Mouse (Mus musculus) bone marrow, adult 2 months (tissue): Measurements from ENCODE around the gene Abca1.

Experiments
- CTCF ChIP-seq: fragments of 200-500 bp; IDR thresholded peaks from 2 replicates; pipeline ENCODE4 v1.5.1; 2011; ENCODE audit warnings: low read length, control low read depth; ENCODE audit not compliant: control insufficient read depth, insufficient read depth
- POLR2A ChIP-seq: fragments of 200-500 bp; IDR thresholded peaks from 2 replicates; pipeline ENCODE4 v1.6.1; 2011; ENCODE audit warnings: low read depth, mild to moderate bottlenecking, control low read depth, low read length, borderline replicate concordance; ENCODE audit not compliant: control insufficient read depth

DNA sequence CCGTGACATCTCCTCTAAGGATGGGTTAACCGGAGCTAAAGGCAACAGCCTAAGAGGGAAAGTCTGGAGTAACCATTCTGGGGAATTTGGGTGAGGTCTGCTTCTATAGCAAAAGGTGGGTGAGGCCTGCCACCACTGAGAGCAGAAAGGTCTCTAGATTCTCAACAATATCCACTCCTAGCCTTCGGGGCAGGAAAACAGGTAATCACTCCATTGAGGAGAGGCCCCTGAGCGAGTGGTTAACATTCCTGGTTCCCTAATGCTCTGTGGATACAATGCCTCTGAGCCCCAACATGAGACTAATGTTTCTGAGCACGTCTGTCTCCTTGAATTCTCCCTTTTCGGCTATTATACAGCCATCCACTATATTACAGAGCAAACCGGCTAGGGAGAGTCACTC, 145.3 kb downstream of the Abca1 start:
- TF ChIP-seq CTCF (no peak), POLR2A (no peak)
